Mouse (Mus musculus) gastrocnemius, postnatal 4 days (tissue): ENCODE measurements around the gene Slc36a1. TPM values are rescaled to one million over a fixed set of nuclear protein-coding genes. Genes with fewer than 3 reads are reported as not detected.

ENCODE experiments used
- DNase-seq, 2 experiments: peaks; one replicate each; pipeline ENCODE4 v3.0.0; 2021 to 2022; ENCODE audit warnings: low spot score in 2 of 2, mixed read lengths in 2 of 2
- long read RNA-seq, 2 experiments: library from polyadenylated mRNA; stranded (forward); transcript quantifications; one replicate each; pipeline ENCODE4 v2.0.0; 2021
- total RNA-seq, 2 experiments: library from RNA; stranded (reverse); gene quantifications; 2 replicates each; pipeline ENCODE4 v1.2.3; 2021

The Slc36a1 gene
- total RNA-seq, result 10 to 100 TPM in 1 of 2 experiments, 1 to 10 TPM in 1; 9.6 to 11.1 TPM
- long read RNA-seq, experiment 1, partial matches to known transcripts, result 0 of 5 reads
- long read RNA-seq, experiment 1, other reads (novel, unspliced or antisense), result 5 of 5 reads
- long read RNA-seq, experiment 2, partial matches to known transcripts, result 2 of 8 reads
- long read RNA-seq, experiment 2, other reads (novel, unspliced or antisense), result 6 of 8 reads

DNA sequence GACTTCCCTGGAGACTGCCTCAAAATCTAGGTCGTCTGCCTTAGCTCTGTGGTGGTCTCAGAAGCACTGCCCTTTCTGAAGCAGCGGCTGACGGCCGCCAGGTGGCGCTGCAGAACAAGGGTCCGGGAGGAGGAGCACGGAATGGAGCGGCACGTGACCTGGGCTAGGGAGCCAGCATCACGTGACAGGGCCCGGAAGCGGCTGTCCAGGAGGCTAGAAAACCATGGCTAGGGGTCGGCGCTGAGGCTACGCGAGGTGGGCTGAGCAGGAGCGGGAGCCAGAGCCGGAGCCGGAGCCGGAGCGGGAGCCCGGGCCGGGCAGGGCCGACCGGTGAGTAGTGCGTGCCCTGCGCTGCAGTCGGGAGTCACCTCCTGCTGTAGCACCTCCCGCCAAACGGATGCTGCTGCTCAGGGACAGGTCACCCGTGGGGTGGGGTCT lies at the start of gene Slc36a1:
Gene Slc36a1, plus strand, starts transcription at position 192 of the 438 bp plus-strand sequence.
- peak; percentile 99 for DNase-seq

DNA sequence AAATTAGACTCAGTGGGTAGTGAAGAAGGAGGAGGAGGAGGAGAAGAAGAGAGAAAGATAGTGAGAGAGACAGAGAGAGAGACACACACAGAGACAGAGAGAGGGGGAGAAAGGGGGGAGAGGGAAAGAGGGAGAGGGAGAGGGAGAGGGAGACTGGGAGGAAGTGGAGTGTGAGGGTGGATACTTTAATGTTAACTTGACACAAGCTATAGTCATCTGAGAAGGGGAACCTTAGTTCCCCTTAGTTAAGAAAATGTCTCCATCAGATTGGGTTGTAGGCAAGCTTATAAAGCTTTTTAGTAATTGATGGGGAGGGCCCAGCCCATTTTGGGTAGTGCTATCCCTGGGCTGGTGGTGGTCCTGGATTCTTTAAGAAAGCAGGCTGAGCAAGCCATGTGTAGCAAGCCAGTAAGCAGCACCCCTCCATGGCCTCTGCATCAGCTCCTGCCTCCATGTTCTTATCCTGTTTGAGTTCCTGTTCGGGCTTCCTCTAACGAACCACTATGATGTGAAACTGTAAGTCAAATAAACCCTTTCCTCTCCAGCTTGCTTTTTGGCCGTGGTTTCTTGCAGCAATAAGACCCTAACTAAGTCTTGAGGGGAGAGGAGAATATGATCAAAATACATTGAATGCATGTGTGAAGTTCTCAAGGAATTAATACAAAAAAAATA lies 49.6 kb upstream of the Slc36a1 start:
- no peak for DNase-seq

DNA sequence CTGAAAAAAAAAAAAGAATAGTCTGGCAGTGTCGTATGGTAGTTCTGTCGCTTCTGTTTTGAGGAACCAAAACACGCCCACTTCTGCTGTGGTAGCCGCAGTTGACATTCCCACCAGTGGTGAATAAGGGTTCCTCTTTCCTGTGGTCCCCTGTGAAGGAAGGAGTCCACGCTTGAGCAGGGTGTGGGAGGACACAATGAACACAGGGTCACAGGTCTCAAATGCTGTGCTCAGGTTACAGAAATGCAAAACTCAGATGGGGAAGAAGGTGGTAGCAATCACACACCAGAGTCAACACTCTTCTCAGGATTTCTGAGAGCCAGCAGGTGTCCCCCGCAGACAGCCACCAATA lies 49.1 kb upstream of the Slc36a1 start:
- DNase-seq, result no peak

- peak; percentile 63 to 79 for DNase-seq
Measured at GRCm38 (mm10) chr11:55158785-55159359, 45.3 kb upstream of the Slc36a1 start.

- DNase-seq, result peak in 1 of 2 experiments; percentile 30
Measured at GRCm38 (mm10) chr11:55162670-55163069, 41.5 kb upstream of the Slc36a1 start.

- DNase-seq, result peak in 1 of 2 experiments; percentile 35
Measured at GRCm38 (mm10) chr11:55164723-55165122, 39.4 kb upstream of the Slc36a1 start.

GRCm38 (mm10) chr11:55165748-55166147 lies 38.4 kb upstream of the Slc36a1 start:
- DNase-seq, result no peak

DNA sequence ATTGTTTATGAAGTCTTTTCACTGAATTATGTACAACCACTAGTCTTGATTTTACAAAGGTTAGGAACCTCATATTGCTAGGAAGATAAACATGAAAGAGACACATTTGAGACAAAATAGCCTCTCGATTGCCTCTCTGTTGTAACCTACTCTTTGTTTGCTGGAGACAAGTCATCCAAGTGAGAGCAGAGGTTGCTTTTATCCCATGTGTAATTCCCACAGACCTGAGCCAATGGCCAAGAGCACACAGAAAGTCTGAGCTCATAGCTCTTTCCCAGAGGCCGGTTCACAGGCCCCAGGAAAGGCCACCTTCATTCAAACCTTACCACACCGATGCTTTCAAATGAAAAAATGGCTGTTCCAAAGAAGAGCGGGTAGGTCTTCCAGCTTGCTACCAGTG lies 35.6 kb upstream of the Slc36a1 start:
- no peak for DNase-seq

DNA sequence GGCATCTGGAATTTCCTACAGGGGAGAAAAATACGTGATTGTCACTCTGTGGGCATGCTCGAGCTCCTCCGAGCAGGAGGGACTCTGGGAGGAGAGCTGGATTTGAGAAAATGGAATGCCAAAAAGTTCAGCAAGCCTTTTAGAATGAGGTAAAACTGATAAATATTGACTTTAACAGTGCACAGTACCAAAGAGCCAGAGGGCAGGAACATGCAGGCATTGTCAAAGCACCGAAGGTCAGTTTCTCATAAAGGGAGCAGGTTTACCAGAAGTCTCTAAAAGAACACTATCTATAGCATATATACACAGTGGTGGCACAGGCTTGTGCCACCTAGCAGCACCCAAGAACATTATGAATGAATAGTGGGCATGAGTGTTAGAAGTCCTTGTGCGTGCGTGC lies 35.2 kb upstream of the Slc36a1 start:
- DNase-seq, result no peak

DNA sequence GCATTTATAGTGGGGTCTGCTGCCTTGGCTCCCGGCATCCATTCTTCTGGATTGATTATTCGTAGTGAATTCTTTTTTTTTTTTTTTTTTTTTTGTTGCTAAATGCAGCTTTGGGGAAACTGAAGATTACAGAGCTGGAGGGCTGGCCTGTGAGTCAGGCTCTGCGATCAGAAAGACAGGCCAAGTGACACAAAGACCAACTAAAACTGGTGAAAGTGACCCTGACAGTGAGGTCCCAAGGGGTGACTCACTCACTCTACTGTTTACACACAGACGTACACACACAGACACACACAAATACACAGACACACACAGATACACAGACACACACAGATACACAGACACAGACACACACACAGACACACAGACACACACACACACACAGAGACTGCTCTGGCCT lies 33.6 kb upstream of the Slc36a1 start:
- no peak for DNase-seq

DNA sequence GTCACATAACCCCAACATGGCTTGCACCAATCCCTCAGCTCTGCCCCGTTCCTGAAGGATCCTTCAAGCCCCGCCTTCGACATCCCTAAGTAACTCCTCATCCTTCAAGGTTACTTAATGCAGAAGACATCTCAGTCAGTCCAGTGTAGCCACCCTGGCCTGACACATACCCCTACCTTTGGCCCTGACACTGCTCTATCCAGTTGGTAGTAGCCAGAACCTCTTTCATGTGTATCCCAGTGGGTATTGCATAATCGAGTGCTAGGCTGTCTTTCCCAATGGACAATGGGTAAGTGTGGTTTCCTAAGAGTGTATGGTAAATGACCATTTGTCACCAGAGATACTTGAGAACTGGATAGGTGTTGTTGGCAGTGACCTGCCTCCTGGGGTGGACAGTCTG lies 25.3 kb upstream of the Slc36a1 start:
- DNase-seq, result no peak

- no peak for DNase-seq
Measured at GRCm38 (mm10) chr11:55179856-55180255, 24.3 kb upstream of the Slc36a1 start.

DNA sequence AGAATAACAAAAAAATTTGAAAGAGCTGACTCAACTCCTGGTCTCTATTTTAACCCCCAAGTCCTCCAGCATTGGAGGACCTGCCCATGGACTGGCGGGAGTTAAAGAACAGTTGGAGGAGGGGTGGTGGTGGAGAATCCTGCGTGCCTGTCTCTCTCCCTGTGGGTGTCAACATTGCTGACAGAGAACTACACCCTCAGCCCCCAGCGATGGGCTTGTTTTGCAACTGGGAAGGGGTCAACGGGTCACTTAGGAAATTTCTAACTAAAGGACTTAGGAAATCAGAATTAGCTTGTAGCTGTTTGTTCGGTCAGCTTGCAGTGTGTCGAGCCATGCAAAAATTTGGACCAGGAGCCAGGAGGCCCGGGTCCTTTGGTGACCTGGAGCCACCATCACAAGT lies 21.0 kb upstream of the Slc36a1 start:
- DNase-seq, result no peak

GRCm38 (mm10) chr11:55184246-55184645 lies 19.9 kb upstream of the Slc36a1 start:
- DNase-seq, result no peak

DNA sequence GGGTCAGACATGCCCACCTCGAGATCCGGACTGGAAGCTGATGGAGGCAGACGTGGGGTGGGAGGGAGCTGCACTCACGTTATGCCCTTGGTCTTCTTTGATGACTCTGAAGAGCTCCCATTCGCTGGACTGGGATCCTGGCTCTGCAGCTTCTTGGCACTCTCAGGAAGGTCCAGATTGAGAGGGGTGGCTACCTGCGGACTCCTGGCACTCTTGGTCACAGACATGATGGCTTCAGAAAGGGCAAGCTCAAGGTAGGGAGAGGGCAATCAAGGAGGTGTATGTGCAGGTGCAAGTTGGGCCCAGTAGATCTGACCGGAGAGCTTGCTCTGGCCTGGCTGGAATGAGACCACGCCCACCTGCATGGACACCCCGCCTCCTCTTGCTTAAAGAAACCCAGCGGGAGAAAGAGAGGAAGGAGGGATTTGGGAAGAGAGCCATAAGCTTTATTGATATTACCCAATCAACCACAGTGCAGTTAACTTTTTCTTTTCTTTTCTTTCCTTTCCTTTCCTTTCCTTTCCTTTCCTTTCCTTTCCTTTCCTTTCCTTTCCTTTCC lies 19.3 kb upstream of the Slc36a1 start, which contains the start of gene Slc36a2:
Gene Slc36a2, minus strand, starts transcription at position 345 of the 559 bp plus-strand sequence.
- no peak for DNase-seq

DNA sequence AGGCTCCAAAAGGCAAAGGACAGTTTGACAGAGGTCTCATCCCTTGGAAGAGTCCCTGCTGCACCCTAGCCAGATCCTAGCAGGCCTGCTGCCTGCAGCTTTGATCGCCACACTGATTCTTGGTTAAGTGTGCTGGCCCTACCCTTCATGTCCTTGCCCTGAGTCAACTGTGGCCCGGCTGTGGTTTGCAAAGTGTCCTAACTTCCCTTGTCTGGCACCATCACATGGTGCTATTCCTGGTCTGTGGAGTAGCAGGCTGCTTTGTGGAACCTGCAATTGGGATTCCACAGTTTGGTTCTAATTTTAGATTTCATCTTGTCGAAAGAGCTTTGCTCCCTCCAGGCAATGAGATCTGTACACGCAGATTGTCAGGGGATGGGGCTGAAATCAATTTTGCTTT lies 16.9 kb upstream of the Slc36a1 start:
- DNase-seq, result no peak

GRCm38 (mm10) chr11:55187777-55188176 lies 16.4 kb upstream of the Slc36a1 start:
- no peak for DNase-seq

DNA sequence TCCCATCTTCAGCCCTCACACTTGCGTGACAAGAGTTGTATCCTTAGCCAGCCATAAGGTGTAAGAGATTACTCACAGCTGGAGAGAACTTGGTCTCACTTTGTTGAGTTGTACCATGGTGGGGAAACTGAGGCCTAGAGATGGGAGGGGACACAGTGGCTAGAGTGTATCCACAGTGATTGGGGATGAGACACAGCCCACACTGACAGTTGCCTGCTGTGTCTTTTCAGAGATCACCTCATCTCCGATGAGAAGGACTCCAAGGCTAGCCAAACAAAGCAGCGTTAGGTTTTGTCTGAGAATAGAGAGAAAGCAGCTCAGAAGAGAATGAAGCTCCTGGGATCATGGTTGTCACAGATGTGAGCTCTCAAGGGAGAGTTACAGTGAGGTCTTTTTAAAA lies 13.9 kb upstream of the Slc36a1 start:
- no peak for DNase-seq

DNA sequence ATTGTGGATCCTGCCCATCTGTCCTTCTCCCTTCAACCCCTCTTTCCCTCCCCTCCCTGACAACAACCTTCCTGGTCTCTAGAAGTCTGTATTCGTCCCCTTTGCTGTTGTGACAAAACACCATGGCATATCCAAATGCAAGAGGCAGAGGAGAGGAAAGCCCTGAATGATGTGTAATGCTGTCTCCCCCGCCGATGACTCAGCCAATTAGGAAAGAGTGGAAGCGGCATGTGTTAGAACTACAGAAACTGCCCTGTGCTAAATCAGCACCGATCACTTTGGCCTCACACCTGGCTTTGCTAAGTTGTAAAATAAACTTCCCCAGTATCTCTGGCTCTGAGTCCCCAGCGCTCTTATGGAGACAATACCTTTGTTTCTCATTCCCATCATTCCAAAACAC lies 7.1 kb upstream of the Slc36a1 start:
- DNase-seq, result no peak

- DNase-seq, result no peak
Measured at GRCm38 (mm10) chr11:55197740-55198510, 6.2 kb upstream of the Slc36a1 start.

DNA sequence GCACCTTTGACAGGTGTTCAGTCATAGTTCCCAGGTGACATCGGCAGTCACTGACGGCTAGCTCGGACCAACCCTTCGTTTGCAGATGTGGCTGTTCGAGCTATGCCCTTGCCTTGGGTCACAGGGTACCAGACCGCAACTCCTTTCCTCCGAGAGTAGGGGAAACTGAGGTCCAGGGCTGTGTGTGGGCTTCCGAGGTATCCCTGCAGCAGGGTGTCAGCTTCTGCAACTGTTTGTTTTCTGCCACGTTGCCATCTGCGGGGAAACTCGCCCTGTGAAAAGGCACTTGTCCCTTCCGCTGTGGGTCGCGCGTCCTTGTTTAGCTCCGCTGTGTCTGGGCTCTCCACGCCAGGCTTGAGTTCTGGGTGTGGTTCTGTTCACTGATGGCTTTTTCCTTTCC lies 452 bp downstream of the Slc36a1 start:
- peak in 1 of 2 experiments; percentile 21 for DNase-seq
